Mouse (Mus musculus) kidney, adult 2 months (tissue): ENCODE data around the gene Erg. TPM values are rescaled to one million over a fixed set of nuclear protein-coding genes. Genes with fewer than 3 reads are reported as not detected.

Source experiments
- DNase-seq: peaks from one replicate; pipeline ENCODE4 v3.0.0; 2021
- H3K27ac ChIP-seq: fragments of 200-500 bp; 2 replicates; pipeline ENCODE4 v1.5.1; 2012; ENCODE audit warnings: low read depth, low read length, control low read depth, inconsistent platforms; ENCODE audit not compliant: insufficient read depth
- H3K27me3 ChIP-seq: fragments of 200-500 bp; replicated peaks from 2 replicates; pipeline ENCODE4 v1.6.1; 2012; ENCODE audit warnings: mild to moderate bottlenecking, moderate library complexity, low read length, inconsistent platforms; ENCODE audit not compliant: control insufficient read depth, insufficient read depth
- H3K36me3 ChIP-seq: fragments of 200-500 bp; 2 replicates; pipeline ENCODE4 v1.6.1; 2012; ENCODE audit warnings: mild to moderate bottlenecking, moderate library complexity, low read length, inconsistent platforms; ENCODE audit not compliant: control insufficient read depth, insufficient read depth
- H3K4me1 ChIP-seq: fragments of 200-500 bp; 2 replicates; pipeline ENCODE4 v1.6.1; 2011; ENCODE audit warnings: low read length; ENCODE audit not compliant: control insufficient read depth, insufficient read depth
- H3K4me3 ChIP-seq: fragments of 200-500 bp; 2 replicates; pipeline ENCODE4 v1.5.1; 2011; ENCODE audit warnings: mild to moderate bottlenecking, low read depth, low read length, control low read depth; ENCODE audit not compliant: insufficient read depth
- CTCF ChIP-seq: fragments of 200-500 bp; conservative IDR thresholded peaks from 2 replicates; pipeline ENCODE4 v1.5.1; 2011; ENCODE audit warnings: low read depth, mild to moderate bottlenecking, control low read depth, low read length, moderate library complexity, mixed read lengths; ENCODE audit not compliant: insufficient read depth, insufficient read length
- POLR2A ChIP-seq: fragments of 200-500 bp; IDR thresholded peaks from one replicate; pipeline ENCODE4 v1.6.1; 2011; ENCODE audit warnings: low read depth, low read length, control low read depth
- WGBS: fragments of 180-500 bp; shearing (Covaris S2); methylation state at CpG from one replicate; pipeline ENCODE4 v1.1.7; 2018; 5-methylcytosine and 5-hydroxymethylcytosine counted together
- polyA plus RNA-seq: library from polyadenylated mRNA; depleted of rRNA; stranded (reverse); fragments of >200 nt; gene quantifications from 2 replicates; pipeline ENCODE4 v1.2.3, GENCODE M21; 2012

The Erg gene
- polyA plus RNA-seq, 1 experiment, result 20.0 TPM

- no peak for DNase-seq
- WGBS, result 58% methylated on average over 2 of the region's 2 CpGs
- no peaks in the 10 kb centered on the region for H3K4me1 ChIP-seq
Observed at GRCm38 (mm10) chr16:95506051-95506450, 80.3 kb downstream of the Erg start.

GRCm38 (mm10) chr16:95496582-95497300 lies 89.7 kb downstream of the Erg start:
- Histone ChIP-seq H3K4me1 (no peaks in the 10 kb centered on the region), H3K36me3 (no peaks in the 10 kb centered on the region), H3K27ac (no peak overlapping the region), H3K4me3 (no peak overlapping the region), H3K27me3 (no peaks in the 10 kb centered on the region)
- no peak for DNase-seq
- TF ChIP-seq POLR2A (no peak), CTCF (no peak)
- 76% methylated on average over 10 of the region's 10 CpGs for WGBS

More at GRCm38 (mm10) chr16:95506051-95506450, 80.3 kb downstream of the Erg start:
- H3K27ac ChIP-seq, result no peak overlapping the region
- H3K27me3 ChIP-seq, result no peaks in the 10 kb centered on the region
- TF ChIP-seq POLR2A, result no peak
- TF ChIP-seq CTCF, result no peak
- H3K4me3 ChIP-seq, result no peak overlapping the region
- H3K36me3 ChIP-seq, result no peaks in the 10 kb centered on the region

GRCm38 (mm10) chr16:95494108-95494507 lies 92.3 kb downstream of the Erg start:
- Histone ChIP-seq H3K4me3 (no peak overlapping the region), H3K27ac (no peak overlapping the region), H3K4me1 (no peaks in the 10 kb centered on the region), H3K27me3 (no peaks in the 10 kb centered on the region), H3K36me3 (no peaks in the 10 kb centered on the region)
- 49% methylated on average over 3 of the region's 3 CpGs for whole genome bisulfite sequencing
- no peak for DNase-seq
- TF ChIP-seq CTCF (no peak), POLR2A (no peak)

GRCm38 (mm10) chr16:95493336-95493735 lies 93.1 kb downstream of the Erg start:
- no peaks in the 10 kb centered on the region for H3K36me3 ChIP-seq
- no peaks in the 10 kb centered on the region for H3K4me1 ChIP-seq
- no peak overlapping the region for H3K4me3 ChIP-seq
- H3K27ac ChIP-seq, result no peak overlapping the region
- 79% methylated on average over 8 of the region's 8 CpGs for WGBS
- DNase-seq, result no peak
- H3K27me3 ChIP-seq, result no peaks in the 10 kb centered on the region
- TF ChIP-seq CTCF, result no peak
- no peak for TF ChIP-seq POLR2A

GRCm38 (mm10) chr16:95492146-95492545 lies 94.2 kb downstream of the Erg start:
- DNase-seq, result no peak
- H3K27ac ChIP-seq, result no peak overlapping the region
- no peaks in the 10 kb centered on the region for H3K4me1 ChIP-seq
- H3K4me3 ChIP-seq, result no peak overlapping the region
- no peaks in the 10 kb centered on the region for H3K27me3 ChIP-seq
- 84% methylated on average over 7 of the region's 7 CpGs for WGBS
- TF ChIP-seq CTCF, result no peak
- no peak for TF ChIP-seq POLR2A
- no peaks in the 10 kb centered on the region for H3K36me3 ChIP-seq

- Histone ChIP-seq H3K4me1 (no peaks in the 10 kb centered on the region), H3K27me3 (no peaks in the 10 kb centered on the region)
- TF ChIP-seq CTCF, result no peak
- TF ChIP-seq POLR2A, result no peak
Observed at GRCm38 (mm10) chr16:95490386-95490785, 96.0 kb downstream of the Erg start.

GRCm38 (mm10) chr16:95487606-95488351 lies 98.6 kb downstream of the Erg start:
- Histone ChIP-seq H3K4me3 (no peak overlapping the region), H3K27me3 (no peaks in the 10 kb centered on the region), H3K4me1 (no peaks in the 10 kb centered on the region), H3K36me3 (no peaks in the 10 kb centered on the region), H3K27ac (no peak overlapping the region)
- no peak for DNase-seq
- 69% methylated on average over 9 of the region's 9 CpGs for WGBS
- no peak for TF ChIP-seq POLR2A
- no peak for TF ChIP-seq CTCF

More at GRCm38 (mm10) chr16:95490386-95490785, 96.0 kb downstream of the Erg start:
- DNase-seq, result no peak
- Histone ChIP-seq H3K27ac (no peak overlapping the region), H3K36me3 (no peaks in the 10 kb centered on the region), H3K4me3 (no peak overlapping the region)
- WGBS, result 79% methylated on average over 5 of the region's 5 CpGs

- Histone ChIP-seq H3K27me3 (no peaks in the 10 kb centered on the region), H3K27ac (no peak overlapping the region), H3K4me3 (no peak overlapping the region), H3K4me1 (no peaks in the 10 kb centered on the region), H3K36me3 (no peaks in the 10 kb centered on the region)
- TF ChIP-seq CTCF, result no peak
- TF ChIP-seq POLR2A, result no peak
- whole genome bisulfite sequencing, result 85% methylated on average over 13 of the region's 13 CpGs
- no peak for DNase-seq
Observed at GRCm38 (mm10) chr16:95481176-95481575, 105.2 kb downstream of the Erg start.
